Mouse (Mus musculus): ENCODE results near the gene Isca1. TPM values are rescaled to one million over a fixed set of nuclear protein-coding genes. Genes with fewer than 3 reads are reported as not detected.

Gene Isca1
- total RNA-seq, 2 experiments from 2014 or later: 331 to 663 TPM

DNA sequence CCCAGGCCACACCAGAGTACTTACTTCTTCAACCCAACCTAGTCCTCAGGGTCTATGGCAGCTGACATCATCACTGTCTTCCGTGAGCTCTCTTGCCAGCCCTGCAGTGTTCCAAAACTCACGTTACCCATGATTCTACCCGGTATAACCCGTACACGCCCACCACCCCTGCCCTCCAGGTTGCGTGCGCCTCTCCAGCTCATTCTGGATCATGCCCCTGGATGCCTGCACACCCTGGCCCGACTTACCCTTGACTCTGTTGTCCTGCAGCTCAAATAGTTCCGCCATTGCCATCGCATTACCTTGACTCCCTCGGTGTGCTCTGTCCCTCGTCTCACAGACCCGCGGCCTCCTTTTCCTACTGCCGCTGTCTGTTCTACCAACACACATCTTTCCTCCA lies 59.4 kb downstream of the Isca1 start, which contains the start of gene Spata31d1a:
TSS of gene Spata31d1a (minus strand) at position 101 of the 400 bp plus-strand sequence.
- no peak for ATAC-seq (replicated peaks; ENCODE audit: low FRiP score, poor library complexity, severe bottlenecking)

Other genes with a start within 250 kb of the Isca1 start
- gene Agtpbp1, start 184.6 kb downstream of the Isca1 start, total RNA-seq (2015; ENCODE audit: low replicate concordance): 35.7 and 83.4 TPM in 2 replicates
- gene Agtpbp1, start 184.6 kb downstream of the Isca1 start, total RNA-seq (2017; ENCODE audit: low replicate concordance): 45.5 and 71.2 TPM in 2 replicates
- 23.8 and 28.5 TPM in 2 replicates for gene Naa35, start 184.6 kb downstream of the Isca1 start, total RNA-seq (2015; ENCODE audit: low replicate concordance)
- gene Naa35, start 184.6 kb downstream of the Isca1 start, total RNA-seq (2017; ENCODE audit: low replicate concordance): 47.2 and 53.1 TPM in 2 replicates
- 45.0 and 46.1 TPM in 2 replicates for gene Golm1, start 94.0 kb downstream of the Isca1 start, total RNA-seq (2015; ENCODE audit: low replicate concordance)
- gene Golm1, start 94.0 kb downstream of the Isca1 start, total RNA-seq (2017; ENCODE audit: low replicate concordance): 78.4 and 80.5 TPM in 2 replicates
- not detected in 2 replicates for gene 4921517D22Rik, start 75.7 kb downstream of the Isca1 start, total RNA-seq (2015; ENCODE audit: low replicate concordance)
- not detected in 2 replicates for gene 4921517D22Rik, start 75.7 kb downstream of the Isca1 start, total RNA-seq (2017; ENCODE audit: low replicate concordance)
- gene Spata31d1a, start 59.5 kb downstream of the Isca1 start, total RNA-seq (2015; ENCODE audit: low replicate concordance): not detected in 2 replicates
- gene Spata31d1a, start 59.5 kb downstream of the Isca1 start, total RNA-seq (2017; ENCODE audit: low replicate concordance): not detected in 2 replicates
- not detected in 2 replicates for gene Spata31d1b, start 57.5 kb downstream of the Isca1 start, total RNA-seq (2015; ENCODE audit: low replicate concordance)
- not detected in 2 replicates for gene Spata31d1b, start 57.5 kb downstream of the Isca1 start, total RNA-seq (2017; ENCODE audit: low replicate concordance)
- gene Spata31d1d, start 38.1 kb downstream of the Isca1 start, total RNA-seq (2015; ENCODE audit: low replicate concordance): not detected in 2 replicates
- not detected in 2 replicates for gene Spata31d1d, start 38.1 kb downstream of the Isca1 start, total RNA-seq (2017; ENCODE audit: low replicate concordance)
- gene 1700014D04Rik, start 23.1 kb downstream of the Isca1 start, total RNA-seq (2015; ENCODE audit: low replicate concordance): 2.9 and 3.2 TPM in 2 replicates
- 0.13 TPM in 1 of 2 replicates, not detected in the other for gene 1700014D04Rik, start 23.1 kb downstream of the Isca1 start, total RNA-seq (2017; ENCODE audit: low replicate concordance)
- gene Gm49354, start 12.4 kb upstream of the Isca1 start, total RNA-seq (2015; ENCODE audit: low replicate concordance): not detected in 2 replicates
- 217 and 577 TPM in 2 replicates for gene Gm49354, start 12.4 kb upstream of the Isca1 start, total RNA-seq (2017; ENCODE audit: low replicate concordance)
- gene Tut7, start 53.3 kb upstream of the Isca1 start, total RNA-seq (2015; ENCODE audit: low replicate concordance): 459 and 492 TPM in 2 replicates
- gene Tut7, start 53.3 kb upstream of the Isca1 start, total RNA-seq (2017; ENCODE audit: low replicate concordance): 561 and 620 TPM in 2 replicates